Mouse (Mus musculus): ENCODE data around the gene Dsp.
A peak's percentile ranks its signal among the peaks of the same experiment; 100 is the strongest.

Gene Dsp

GRCm38 (mm10) chr13:38151069-38151588 lies at the start of gene Dsp:
Gene Dsp (plus strand): TSS chr13:38151294.
- peak; percentile 87 for DNase-seq (ENCODE audit: low read depth, low spot score)

GRCm38 (mm10) chr13:38103406-38103805 lies 47.7 kb upstream of the Dsp start:
- no peak for DNase-seq (ENCODE audit: low read depth, low spot score)

- DNase-seq (ENCODE audit: low read depth, low spot score) = peak; percentile 59
Measured at GRCm38 (mm10) chr13:38104501-38104900, 46.6 kb upstream of the Dsp start.

- DNase-seq (ENCODE audit: low read depth, low spot score) = peak; percentile 97
Measured at GRCm38 (mm10) chr13:38109081-38109480, 42.0 kb upstream of the Dsp start.

GRCm38 (mm10) chr13:38122321-38122720 lies 28.8 kb upstream of the Dsp start:
- no peak for DNase-seq (ENCODE audit: low read depth, low spot score)

- DNase-seq (ENCODE audit: low read depth, low spot score) = peak; percentile 85
Measured at GRCm38 (mm10) chr13:38123666-38124065, 27.4 kb upstream of the Dsp start.

GRCm38 (mm10) chr13:38127683-38128082 lies 23.4 kb upstream of the Dsp start:
- DNase-seq (ENCODE audit: low read depth, low spot score) = no peak

GRCm38 (mm10) chr13:38128246-38128645 lies 22.8 kb upstream of the Dsp start:
- no peak for DNase-seq (ENCODE audit: low read depth, low spot score)

GRCm38 (mm10) chr13:38129492-38129891 lies 21.6 kb upstream of the Dsp start:
- no peak for DNase-seq (ENCODE audit: low read depth, low spot score)

GRCm38 (mm10) chr13:38130116-38130515 lies 21.0 kb upstream of the Dsp start:
- DNase-seq (ENCODE audit: low read depth, low spot score) = no peak

- peak; percentile 76 for DNase-seq (ENCODE audit: low read depth, low spot score)
Measured at GRCm38 (mm10) chr13:38133016-38133528, 18.0 kb upstream of the Dsp start.

- peak; percentile 54 for DNase-seq (ENCODE audit: low read depth, low spot score)
Measured at GRCm38 (mm10) chr13:38140521-38140920, 10.6 kb upstream of the Dsp start.

GRCm38 (mm10) chr13:38144962-38145713 lies 6.0 kb upstream of the Dsp start:
- DNase-seq (ENCODE audit: low read depth, low spot score) = peak; percentile 60

- no peak for DNase-seq (ENCODE audit: low read depth, low spot score)
Measured at GRCm38 (mm10) chr13:38148348-38148747, 2.7 kb upstream of the Dsp start.

- peak; percentile 57 for DNase-seq (ENCODE audit: low read depth, low spot score)
Measured at GRCm38 (mm10) chr13:38151671-38152428, 756 bp downstream of the Dsp start.

- DNase-seq (ENCODE audit: low read depth, low spot score) = peak; percentile 85
Measured at GRCm38 (mm10) chr13:38152429-38153035, 1.4 kb downstream of the Dsp start.

GRCm38 (mm10) chr13:38155523-38155922 lies 4.4 kb downstream of the Dsp start:
- peak; percentile 67 for DNase-seq (ENCODE audit: low read depth, low spot score)

GRCm38 (mm10) chr13:38157635-38158034 lies 6.5 kb downstream of the Dsp start:
- peak; percentile 61 for DNase-seq (ENCODE audit: low read depth, low spot score)

- no peak for DNase-seq (ENCODE audit: low read depth, low spot score)
Measured at GRCm38 (mm10) chr13:38162002-38162401, 10.9 kb downstream of the Dsp start.

GRCm38 (mm10) chr13:38162668-38163067 lies 11.6 kb downstream of the Dsp start:
- peak; percentile 29 for DNase-seq (ENCODE audit: low read depth, low spot score)

- DNase-seq (ENCODE audit: low read depth, low spot score) = no peak
Measured at GRCm38 (mm10) chr13:38164932-38165331, 13.8 kb downstream of the Dsp start.

GRCm38 (mm10) chr13:38167056-38167455 lies 16.0 kb downstream of the Dsp start:
- DNase-seq (ENCODE audit: low read depth, low spot score) = no peak
